In genomic region chr4:43631956-43632920, GRCm38 (mm10) we compare ENCODE assay signal across 9 mouse cellular contexts. TPM values are rescaled to one million over a fixed set of nuclear protein-coding genes. Genes with fewer than 3 reads are reported as not detected.
DNase-seq lines count a peak whose midpoint lies in the region; ATAC-seq and TF ChIP-seq lines count a peak whose summit lies in the region.
"Had no signal": no experiment of that assay in that cellular context is flagged by ENCODE, and none has a peak within 500 bp of the region (broad histone marks: within the 10 kb centered on the region; RNA-seq: fewer than 3 reads in every experiment).

No protein-coding gene starts in this region.

- no peaks in the 10 kb centered on the region for H3K9me3 ChIP-seq in MEL (replicated peaks; ENCODE audit: insufficient read depth, low read length)
- H3K9me3 ChIP-seq in embryonic facial prominence, embryonic 13.5 days: no peaks in the 10 kb centered on the region
- H3K9me3 ChIP-seq in hindbrain, embryonic 13.5 days: no peaks in the 10 kb centered on the region
- H3K9me3 ChIP-seq in liver, embryonic 13.5 days (replicated peaks): no peaks in the 10 kb centered on the region
- H3K9me3 ChIP-seq in stomach, postnatal 0 days (ENCODE audit: control insufficient read depth, low read length): no peaks in the 10 kb centered on the region

- H3K4me2 ChIP-seq in embryonic facial prominence, embryonic 13.5 days: peak overlapping the region; percentile 83
- peak overlapping the region; percentile 83 for H3K4me2 ChIP-seq in hindbrain, embryonic 13.5 days
- peak overlapping the region; percentile 84 for H3K4me2 ChIP-seq in liver, embryonic 13.5 days
- peak overlapping the region; percentile 79 for H3K4me2 ChIP-seq in stomach, postnatal 0 days (replicated peaks; ENCODE audit: low read depth)

- H3K4me3 ChIP-seq in MEL (ENCODE audit: control insufficient read depth in 1 of 2, insufficient read depth in 1 of 2, low read depth in 2 of 2, low read length in 2 of 2): peak overlapping the region in 1 of 2 experiments; percentile 57; a peak in 2 of 4 replicates
- peak overlapping the region; percentile 73 for H3K4me3 ChIP-seq in embryonic facial prominence, embryonic 13.5 days
- peak overlapping the region; percentile 63 for H3K4me3 ChIP-seq in hindbrain, embryonic 13.5 days
- peak overlapping the region; percentile 63 for H3K4me3 ChIP-seq in liver, embryonic 13.5 days (replicated peaks)
- peak overlapping the region; percentile 65 for H3K4me3 ChIP-seq in stomach, postnatal 0 days (ENCODE audit: low read depth, low read length)

- no peak for TF ChIP-seq POLR2A in MEL (IDR thresholded peaks at IDR 0.05; ENCODE audit: control insufficient read depth in 1 of 2, insufficient read depth in 1 of 2, low read depth in 1 of 2, low read length in 2 of 2, poor library complexity in 1 of 2)

- ATAC-seq in embryonic facial prominence, embryonic 13.5 days (ENCODE audit: insufficient number of reproducible peaks, insufficient read depth, low FRiP score, low TSS enrichment, low read depth): no peak
- ATAC-seq in hindbrain, embryonic 13.5 days (ENCODE audit: low FRiP score): peak; percentile 29
- ATAC-seq in liver, embryonic 13.5 days (ENCODE audit: low read depth): no peak
- no peak for ATAC-seq in stomach, postnatal 0 days (ENCODE audit: low FRiP score, low TSS enrichment)

- WGBS in embryonic facial prominence, embryonic 13.5 days: 43% methylated on average over 42 of the region's 42 CpGs
- 44% methylated on average over 42 of the region's 42 CpGs for WGBS in hindbrain, embryonic 13.5 days
- WGBS in liver, embryonic 13.5 days (ENCODE audit: insufficient replicate concordance): 58% methylated on average over 42 of the region's 42 CpGs
- 54% methylated on average over 42 of the region's 42 CpGs for WGBS in stomach, postnatal 0 days

- H3K36me3 ChIP-seq in MEL (ENCODE audit: control insufficient read depth in 1 of 2, insufficient read depth in 2 of 2, low read length in 2 of 2): no peaks in the 10 kb centered on the region
- no peaks in the 10 kb centered on the region for H3K36me3 ChIP-seq in embryonic facial prominence, embryonic 13.5 days
- no peaks in the 10 kb centered on the region for H3K36me3 ChIP-seq in hindbrain, embryonic 13.5 days
- no peaks in the 10 kb centered on the region for H3K36me3 ChIP-seq in liver, embryonic 13.5 days
- H3K36me3 ChIP-seq in stomach, postnatal 0 days (ENCODE audit: control insufficient read depth, insufficient read depth, low read length): no peaks in the 10 kb centered on the region

- DNase-seq in kidney, adult 11 months: peak; percentile 36
- DNase-seq in kidney, postnatal 14 days: no peak
- no peak for DNase-seq in MEL (ENCODE audit: low read depth, low spot score)
- DNase-seq in liver, embryonic 13.5 days: no peak
- peak; percentile 17 for DNase-seq in stomach, postnatal 0 days (ENCODE audit: low spot score)
- no peak for DNase-seq in MN1 (ENCODE audit: low spot score)

- no peak overlapping the region for H3K27ac ChIP-seq in MEL (ENCODE audit: control insufficient read depth, low read depth, low read length)
- peak overlapping the region; percentile 87 for H3K27ac ChIP-seq in embryonic facial prominence, embryonic 13.5 days
- peak overlapping the region; percentile 93 for H3K27ac ChIP-seq in hindbrain, embryonic 13.5 days
- H3K27ac ChIP-seq in liver, embryonic 13.5 days: no peak overlapping the region
- H3K27ac ChIP-seq in stomach, postnatal 0 days (replicated peaks): peak overlapping the region; percentile 92

- TF ChIP-seq CTCF in MEL (IDR thresholded peaks at IDR 0.05 in 2 of 3, conservative IDR thresholded peaks at IDR 0.05 in 1 of 3; ENCODE audit: control insufficient read depth in 1 of 3, insufficient read depth in 1 of 3, low read depth in 2 of 3, low read length in 3 of 3, poor library complexity in 1 of 3, severe bottlenecking in 1 of 3): no peak
- no peak; the same call in 1 of the 2 replicates for TF ChIP-seq CTCF in stomach, postnatal 0 days (IDR thresholded peaks at IDR 0.05; ENCODE audit: low read depth)

- H3K79me2 ChIP-seq in MEL (ENCODE audit: control insufficient read depth, insufficient read depth, low read length, poor library complexity): no peaks in the 10 kb centered on the region

- H3K9ac ChIP-seq in MEL (ENCODE audit: control insufficient read depth, low read depth, low read length, poor library complexity, severe bottlenecking): peak overlapping the region; percentile 60
- H3K9ac ChIP-seq in embryonic facial prominence, embryonic 13.5 days: peak overlapping the region; percentile 96
- peak overlapping the region; percentile 86 for H3K9ac ChIP-seq in hindbrain, embryonic 13.5 days
- peak overlapping the region; percentile 65 for H3K9ac ChIP-seq in liver, embryonic 13.5 days
- peak overlapping the region; percentile 76 for H3K9ac ChIP-seq in stomach, postnatal 0 days (ENCODE audit: low read length)

- no peak for TF ChIP-seq RAD21 in MEL (IDR thresholded peaks at IDR 0.05; ENCODE audit: low read depth, low read length)

- H3K27me3 ChIP-seq in MEL (ENCODE audit: control insufficient read depth in 1 of 2, insufficient read depth in 2 of 2, low read length in 2 of 2): peaks cover 4 to 6% of the 10 kb centered on the region in 2 experiments
- peaks cover 7% of the 10 kb centered on the region; the same call in 1 of the 2 replicates for H3K27me3 ChIP-seq in embryonic facial prominence, embryonic 13.5 days
- no peaks in the 10 kb centered on the region for H3K27me3 ChIP-seq in hindbrain, embryonic 13.5 days
- peaks cover 37% of the 10 kb centered on the region for H3K27me3 ChIP-seq in liver, embryonic 13.5 days
- H3K27me3 ChIP-seq in stomach, postnatal 0 days (ENCODE audit: control insufficient read depth, insufficient read depth, low read length): peaks cover 3% of the 10 kb centered on the region; the same call in 1 of the 2 replicates

- TF ChIP-seq EP300 in MEL (IDR thresholded peaks at IDR 0.05; ENCODE audit: low read depth in 1 of 2, low read length in 2 of 2): no peak
- no peak for TF ChIP-seq EP300 in stomach, postnatal 0 days (optimal IDR thresholded peaks at IDR 0.05)

- H3K4me1 ChIP-seq in MEL (ENCODE audit: control insufficient read depth in 1 of 2, insufficient read depth in 2 of 2, low read length in 2 of 2): no peaks in the 10 kb centered on the region; a peak in 1 of 4 replicates
- peaks cover 48% of the 10 kb centered on the region for H3K4me1 ChIP-seq in embryonic facial prominence, embryonic 13.5 days
- H3K4me1 ChIP-seq in hindbrain, embryonic 13.5 days (replicated peaks): peaks cover 59% of the 10 kb centered on the region
- peaks cover 33% of the 10 kb centered on the region for H3K4me1 ChIP-seq in liver, embryonic 13.5 days (replicated peaks)
- peaks cover 8% of the 10 kb centered on the region; the same call in 1 of the 2 replicates for H3K4me1 ChIP-seq in stomach, postnatal 0 days (replicated peaks; ENCODE audit: control insufficient read depth, insufficient read depth)

RNA-seq across cellular contexts. Expression of gene Npr2, which starts 0.5 kb away (rescaled TPM):
- total RNA-seq in MEL (2012; rRNA removed): 0.27 and 0.49 TPM in 2 replicates
- polyA plus RNA-seq in MEL (2012; ENCODE audit: insufficient read depth in 1 of 2, insufficient read length in 2 of 2, low read depth in 1 of 2, low replicate concordance in 2 of 2, missing spikeins in 1 of 2): 1 to 10 TPM in 1 of 2 experiments, not detected in 1; 2.3 TPM
- polyA plus RNA-seq in embryonic facial prominence, embryonic 13.5 days (2015; fragmentation: Nextera tagmentation; extraction: Ambion mirVana): 18.2 and 19.1 TPM in 2 replicates
- 17.1 and 18.5 TPM in 2 replicates for polyA plus RNA-seq in hindbrain, embryonic 13.5 days (2015; fragmentation: Nextera tagmentation; extraction: Ambion mirVana)
- 0.80 and 0.89 TPM in 2 replicates for polyA plus RNA-seq in liver, embryonic 13.5 days (2015; fragmentation: Nextera tagmentation; extraction: Ambion mirVana)
- 4.8 and 6.7 TPM in 2 replicates for polyA plus RNA-seq in stomach, postnatal 0 days (2015; fragmentation: Nextera tagmentation; extraction: Ambion mirVana)

RNA-seq across cellular contexts. Expression of gene Spag8, which starts 21.2 kb away (rescaled TPM):
- 0.15 and 0.29 TPM in 2 replicates for total RNA-seq in MEL (2012; rRNA removed)
- polyA plus RNA-seq in MEL (2012; ENCODE audit: insufficient read depth in 1 of 2, insufficient read length in 2 of 2, low read depth in 1 of 2, low replicate concordance in 2 of 2, missing spikeins in 1 of 2): under 1 TPM in 1 of 2 experiments, not detected in 1; 0.57 TPM
- 1.1 and 1.8 TPM in 2 replicates for polyA plus RNA-seq in embryonic facial prominence, embryonic 13.5 days (2015; fragmentation: Nextera tagmentation; extraction: Ambion mirVana)
- polyA plus RNA-seq in hindbrain, embryonic 13.5 days (2015; fragmentation: Nextera tagmentation; extraction: Ambion mirVana): 6.1 and 8.4 TPM in 2 replicates
- 0.10 and 0.12 TPM in 2 replicates for polyA plus RNA-seq in liver, embryonic 13.5 days (2015; fragmentation: Nextera tagmentation; extraction: Ambion mirVana)
- 0.23 and 0.38 TPM in 2 replicates for polyA plus RNA-seq in stomach, postnatal 0 days (2015; fragmentation: Nextera tagmentation; extraction: Ambion mirVana)
- total RNA-seq: hematopoietic stem cell, adult 5-6 weeks had no signal

RNA-seq across cellular contexts. Expression of gene Hint2, which starts 24.0 kb away (rescaled TPM):
- total RNA-seq in MEL (2012; rRNA removed): 35.3 and 46.4 TPM in 2 replicates
- 100 to 1,000 TPM in 1 of 2 experiments, 10 to 100 TPM in 1; 33.2 to 254 TPM for polyA plus RNA-seq in MEL (2012; ENCODE audit: insufficient read depth in 1 of 2, insufficient read length in 2 of 2, low read depth in 1 of 2, low replicate concordance in 2 of 2, missing spikeins in 1 of 2)
- 74.2 and 92.1 TPM in 2 replicates for polyA plus RNA-seq in embryonic facial prominence, embryonic 13.5 days (2015; fragmentation: Nextera tagmentation; extraction: Ambion mirVana)
- polyA plus RNA-seq in hindbrain, embryonic 13.5 days (2015; fragmentation: Nextera tagmentation; extraction: Ambion mirVana): 74.8 and 78.6 TPM in 2 replicates
- 66.4 and 66.9 TPM in 2 replicates for polyA plus RNA-seq in liver, embryonic 13.5 days (2015; fragmentation: Nextera tagmentation; extraction: Ambion mirVana)
- polyA plus RNA-seq in stomach, postnatal 0 days (2015; fragmentation: Nextera tagmentation; extraction: Ambion mirVana): 150 and 152 TPM in 2 replicates

RNA-seq across cellular contexts. Expression of gene Tmem8b, which starts 36.5 kb away (rescaled TPM):
- 0.42 and 0.46 TPM in 2 replicates for total RNA-seq in MEL (2012; rRNA removed)
- 1 to 10 TPM in 1 of 2 experiments, not detected in 1; 3.6 TPM for polyA plus RNA-seq in MEL (2012; ENCODE audit: insufficient read depth in 1 of 2, insufficient read length in 2 of 2, low read depth in 1 of 2, low replicate concordance in 2 of 2, missing spikeins in 1 of 2)
- 7.2 and 8.4 TPM in 2 replicates for polyA plus RNA-seq in embryonic facial prominence, embryonic 13.5 days (2015; fragmentation: Nextera tagmentation; extraction: Ambion mirVana)
- 16.2 and 16.6 TPM in 2 replicates for polyA plus RNA-seq in hindbrain, embryonic 13.5 days (2015; fragmentation: Nextera tagmentation; extraction: Ambion mirVana)
- polyA plus RNA-seq in liver, embryonic 13.5 days (2015; fragmentation: Nextera tagmentation; extraction: Ambion mirVana): 0.19 and 0.23 TPM in 2 replicates
- polyA plus RNA-seq in stomach, postnatal 0 days (2015; fragmentation: Nextera tagmentation; extraction: Ambion mirVana): 2.0 and 2.4 TPM in 2 replicates

RNA-seq across cellular contexts. Expression of gene Fam221b, which starts 36.7 kb away (rescaled TPM):
- total RNA-seq in MEL (2012; rRNA removed): 7.0 and 8.8 TPM in 2 replicates
- under 1 TPM in 1 of 2 experiments, not detected in 1; 0.10 TPM for polyA plus RNA-seq in MEL (2012; ENCODE audit: insufficient read depth in 1 of 2, insufficient read length in 2 of 2, low read depth in 1 of 2, low replicate concordance in 2 of 2, missing spikeins in 1 of 2)
- polyA plus RNA-seq in embryonic facial prominence, embryonic 13.5 days (2015; fragmentation: Nextera tagmentation; extraction: Ambion mirVana): 3.4 and 4.2 TPM in 2 replicates
- 2.3 and 2.8 TPM in 2 replicates for polyA plus RNA-seq in hindbrain, embryonic 13.5 days (2015; fragmentation: Nextera tagmentation; extraction: Ambion mirVana)
- polyA plus RNA-seq in liver, embryonic 13.5 days (2015; fragmentation: Nextera tagmentation; extraction: Ambion mirVana): 1.3 and 1.8 TPM in 2 replicates
- polyA plus RNA-seq in stomach, postnatal 0 days (2015; fragmentation: Nextera tagmentation; extraction: Ambion mirVana): 3.1 and 3.6 TPM in 2 replicates

Comparison
In these comparisons a context has a peak if more than half of its experiments do, and no peak if none do; other contexts are left out.
1. DNase-seq: peak in kidney, adult 11 months (single experiment) and stomach, postnatal 0 days (single experiment); none in kidney, postnatal 14 days (single experiment), MEL (single experiment), liver, embryonic 13.5 days (single experiment) and MN1 (single experiment).
2. H3K27ac ChIP-seq: peak in embryonic facial prominence, embryonic 13.5 days (single experiment), hindbrain, embryonic 13.5 days (single experiment) and stomach, postnatal 0 days (single experiment); none in MEL (single experiment) and liver, embryonic 13.5 days (single experiment).
3. Peak in every context shown above with its lines, with median percentiles within 50 percentile points of each other: H3K9ac ChIP-seq and H3K4me2 ChIP-seq.